Mouse (Mus musculus): ENCODE data around the gene Celf2. TPM values are rescaled to one million over a fixed set of nuclear protein-coding genes. Genes with fewer than 3 reads are reported as not detected.

Gene Celf2
- total RNA-seq, 1 experiment = 3.7 TPM

GRCm38 (mm10) chr2:7090496-7090895 lies 418.9 kb downstream of the Celf2 start:
- Histone ChIP-seq H3K4me1 (ENCODE audit: control insufficient read depth in 2 of 2, insufficient read depth in 2 of 2, low read length in 2 of 2, poor library complexity in 1 of 2) (no peaks in the 10 kb centered on the region), H3K4me3 (ENCODE audit: insufficient read depth in 1 of 2, low read depth in 1 of 2, low read length in 2 of 2, poor library complexity in 1 of 2, severe bottlenecking in 1 of 2) (no peak overlapping the region), H3K9me3 (ENCODE audit: control insufficient read depth, insufficient read depth, low read depth, low read length) (no peaks in the 10 kb centered on the region), H3K9ac (ENCODE audit: insufficient read depth, low read depth, low read length, poor library complexity, severe bottlenecking) (no peak overlapping the region), H3K36me3 (ENCODE audit: control insufficient read depth, insufficient read depth, low read length, poor library complexity, severe bottlenecking) (no peaks in the 10 kb centered on the region), H3K27ac (ENCODE audit: insufficient read depth, low read depth, low read length, poor library complexity, severe bottlenecking) (no peak overlapping the region)
- TF ChIP-seq ZC3H11A (IDR thresholded peaks at IDR 0.05; ENCODE audit: borderline replicate concordance, low read depth, low read length) (no peak), CHD2 (IDR thresholded peaks at IDR 0.05; ENCODE audit: low read depth, low read length) (no peak), ZNF384 (IDR thresholded peaks at IDR 0.05; ENCODE audit: low read depth, low read length) (no peak)
- in situ Hi-C loops (cut with MboI; ENCODE audit: low sequenced_read_pairs in 2 of 2, unreplicated experiment in 2 of 2) = no loop called here
- no peak for DNase-seq (ENCODE audit: low read depth, low spot score)

- Histone ChIP-seq H3K4me1 (ENCODE audit: control insufficient read depth in 2 of 2, insufficient read depth in 2 of 2, low read length in 2 of 2, poor library complexity in 1 of 2) (no peaks in the 10 kb centered on the region), H3K27ac (ENCODE audit: insufficient read depth, low read depth, low read length, poor library complexity, severe bottlenecking) (no peak overlapping the region), H3K36me3 (ENCODE audit: control insufficient read depth, insufficient read depth, low read length, poor library complexity, severe bottlenecking) (no peaks in the 10 kb centered on the region), H3K9ac (ENCODE audit: insufficient read depth, low read depth, low read length, poor library complexity, severe bottlenecking) (no peak overlapping the region), H3K9me3 (ENCODE audit: control insufficient read depth, insufficient read depth, low read depth, low read length) (no peaks in the 10 kb centered on the region), H3K4me3 (ENCODE audit: insufficient read depth in 1 of 2, low read depth in 1 of 2, low read length in 2 of 2, poor library complexity in 1 of 2, severe bottlenecking in 1 of 2) (no peak overlapping the region)
- in situ Hi-C loops (cut with MboI; ENCODE audit: low sequenced_read_pairs in 2 of 2, unreplicated experiment in 2 of 2) = no loop called here
- no peak for TF ChIP-seq MAFK (IDR thresholded peaks at IDR 0.05; ENCODE audit: insufficient read depth, low read depth, low read length)
- TF ChIP-seq CHD2 (IDR thresholded peaks at IDR 0.05; ENCODE audit: low read depth, low read length) = no peak
- TF ChIP-seq ZNF384 (IDR thresholded peaks at IDR 0.05; ENCODE audit: low read depth, low read length) = no peak
- no peak for DNase-seq (ENCODE audit: low read depth, low spot score)
Measured at GRCm38 (mm10) chr2:7089069-7089834, 420.1 kb downstream of the Celf2 start.

DNA sequence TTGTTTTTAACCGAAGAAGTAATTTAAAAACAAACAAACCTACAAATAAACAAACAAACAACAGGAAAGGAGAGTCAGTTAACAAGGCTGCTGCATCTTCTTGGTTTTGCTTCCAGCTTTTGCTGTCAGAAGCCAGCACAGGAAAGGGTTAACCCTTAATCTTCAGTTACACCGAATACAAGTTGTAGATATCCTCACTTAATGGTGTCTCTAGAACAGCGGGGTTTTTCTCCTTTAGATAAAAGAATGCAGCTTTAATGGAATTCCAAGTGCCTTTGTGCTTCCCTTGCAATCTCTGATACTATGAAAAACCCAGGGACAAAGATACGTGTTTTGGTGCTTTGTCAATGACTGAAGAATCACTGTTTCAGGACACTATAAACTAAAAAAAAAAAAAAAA lies 420.8 kb downstream of the Celf2 start:
- no peaks in the 10 kb centered on the region for H3K9me3 ChIP-seq (ENCODE audit: control insufficient read depth, insufficient read depth, low read depth, low read length)
- no peak for DNase-seq (ENCODE audit: low read depth, low spot score)
- H3K4me1 ChIP-seq (ENCODE audit: control insufficient read depth in 2 of 2, insufficient read depth in 2 of 2, low read length in 2 of 2, poor library complexity in 1 of 2) = no peaks in the 10 kb centered on the region
- no peak overlapping the region for H3K4me3 ChIP-seq (ENCODE audit: insufficient read depth in 1 of 2, low read depth in 1 of 2, low read length in 2 of 2, poor library complexity in 1 of 2, severe bottlenecking in 1 of 2)
- no peak for TF ChIP-seq HCFC1 (IDR thresholded peaks at IDR 0.05; ENCODE audit: borderline replicate concordance, insufficient read depth, low read length)
- no peak for TF ChIP-seq ZNF384 (IDR thresholded peaks at IDR 0.05; ENCODE audit: low read depth, low read length)
- TF ChIP-seq CHD2 (IDR thresholded peaks at IDR 0.05; ENCODE audit: low read depth, low read length) = no peak
- no peak for TF ChIP-seq MAFK (IDR thresholded peaks at IDR 0.05; ENCODE audit: insufficient read depth, low read depth, low read length)
- no peak for TF ChIP-seq ZC3H11A (IDR thresholded peaks at IDR 0.05; ENCODE audit: borderline replicate concordance, low read depth, low read length)
- H3K36me3 ChIP-seq (ENCODE audit: control insufficient read depth, insufficient read depth, low read length, poor library complexity, severe bottlenecking) = no peaks in the 10 kb centered on the region
- no peak overlapping the region for H3K9ac ChIP-seq (ENCODE audit: insufficient read depth, low read depth, low read length, poor library complexity, severe bottlenecking)
- in situ Hi-C loops (cut with MboI; ENCODE audit: low sequenced_read_pairs in 2 of 2, unreplicated experiment in 2 of 2) = no loop called here
- H3K27ac ChIP-seq (ENCODE audit: insufficient read depth, low read depth, low read length, poor library complexity, severe bottlenecking) = no peak overlapping the region

DNA sequence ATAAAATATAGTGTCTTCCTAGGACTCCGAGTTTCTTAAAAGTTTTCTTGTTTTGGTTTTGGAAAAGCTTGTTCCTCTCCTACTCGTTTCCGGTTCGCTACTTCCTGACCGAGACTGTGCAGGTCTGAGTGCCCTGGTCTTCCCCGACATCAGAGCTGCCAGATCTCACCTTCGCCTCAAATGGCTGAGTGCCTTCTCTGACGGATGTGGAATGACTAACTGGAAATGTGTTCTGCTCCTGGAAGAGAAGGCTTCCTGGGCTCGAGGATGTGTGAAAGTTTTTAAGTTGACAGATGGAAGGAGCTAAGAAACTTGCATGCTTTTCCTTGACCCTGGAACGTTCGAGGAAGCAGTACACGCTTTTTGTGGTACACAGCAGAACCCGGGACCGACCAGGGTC lies 421.9 kb downstream of the Celf2 start:
- Histone ChIP-seq H3K27ac (ENCODE audit: insufficient read depth, low read depth, low read length, poor library complexity, severe bottlenecking) (no peak overlapping the region), H3K4me1 (ENCODE audit: control insufficient read depth in 2 of 2, insufficient read depth in 2 of 2, low read length in 2 of 2, poor library complexity in 1 of 2) (no peaks in the 10 kb centered on the region), H3K4me3 (ENCODE audit: insufficient read depth in 1 of 2, low read depth in 1 of 2, low read length in 2 of 2, poor library complexity in 1 of 2, severe bottlenecking in 1 of 2) (no peak overlapping the region), H3K36me3 (ENCODE audit: control insufficient read depth, insufficient read depth, low read length, poor library complexity, severe bottlenecking) (no peaks in the 10 kb centered on the region), H3K9ac (ENCODE audit: insufficient read depth, low read depth, low read length, poor library complexity, severe bottlenecking) (no peak overlapping the region), H3K9me3 (ENCODE audit: control insufficient read depth, insufficient read depth, low read depth, low read length) (no peaks in the 10 kb centered on the region)
- DNase-seq (ENCODE audit: low read depth, low spot score) = no peak
- in situ Hi-C loops (cut with MboI; ENCODE audit: low sequenced_read_pairs in 2 of 2, unreplicated experiment in 2 of 2) = no loop called here
- TF ChIP-seq CHD2 (IDR thresholded peaks at IDR 0.05; ENCODE audit: low read depth, low read length) (no peak), ZNF384 (IDR thresholded peaks at IDR 0.05; ENCODE audit: low read depth, low read length) (no peak), HCFC1 (IDR thresholded peaks at IDR 0.05; ENCODE audit: borderline replicate concordance, insufficient read depth, low read length) (no peak), MAFK (IDR thresholded peaks at IDR 0.05; ENCODE audit: insufficient read depth, low read depth, low read length) (no peak), ZC3H11A (IDR thresholded peaks at IDR 0.05; ENCODE audit: borderline replicate concordance, low read depth, low read length) (no peak)

Data from ES-E14 (cell line).